Mouse (Mus musculus) midbrain, embryonic 12.5 days (tissue): Measurements from ENCODE around the gene Usp48. TPM values are rescaled to one million over a fixed set of nuclear protein-coding genes. Genes with fewer than 3 reads are reported as not detected.

Source experiments
- ATAC-seq: fragments of 200-750 bp; cut with Nextera tagmentation; 2 replicates; pipeline ENCODE4 v1.8.0; 2017; ENCODE audit warnings: low read depth, moderate TSS enrichment, moderate library complexity; ENCODE audit not compliant: low FRiP score
- H3K27ac ChIP-seq: fragments of 300-500 bp; sonication (generic); replicated peaks from 2 replicates; pipeline ENCODE4 v1.5.1; 2016; ENCODE audit warnings: mild to moderate bottlenecking
- H3K27me3 ChIP-seq: fragments of 300-500 bp; sonication (generic); 2 replicates; pipeline ENCODE4 v1.6.1; 2016; ENCODE audit warnings: mild to moderate bottlenecking
- H3K36me3 ChIP-seq: fragments of 300-500 bp; sonication (generic); 2 replicates; pipeline ENCODE4 v1.6.1; 2016
- H3K4me1 ChIP-seq: fragments of 300-500 bp; sonication (generic); 2 replicates; pipeline ENCODE4 v1.6.1; 2016
- H3K4me2 ChIP-seq: fragments of 300-500 bp; sonication (generic); replicated peaks from 2 replicates; pipeline ENCODE4 v1.6.1; 2016; ENCODE audit warnings: mild to moderate bottlenecking, moderate library complexity
- H3K4me3 ChIP-seq: fragments of 300-500 bp; sonication (generic); 2 replicates; pipeline ENCODE4 v1.5.1; 2016; ENCODE audit warnings: mild to moderate bottlenecking
- H3K9ac ChIP-seq: fragments of 300-500 bp; sonication (generic); replicated peaks from 2 replicates; pipeline ENCODE4 v1.6.1; 2016; ENCODE audit warnings: mild to moderate bottlenecking, moderate library complexity
- H3K9me3 ChIP-seq: fragments of 300-500 bp; sonication (generic); 2 replicates; pipeline ENCODE4 v1.6.1; 2016; ENCODE audit warnings: mild to moderate bottlenecking
- WGBS: fragments of 180-500 bp; shearing (Covaris S2); methylation state at CpG from one replicate; pipeline ENCODE4 v1.1.7; 2016; 5-methylcytosine and 5-hydroxymethylcytosine counted together
- polyA plus RNA-seq: library from polyadenylated mRNA; unstranded; fragments of >200 nt; fragmentation: Nextera tagmentation; extraction: Ambion mirVana; gene quantifications from 2 replicates; pipeline ENCODE4 v1.2.1, GENCODE M21; 2016

Usp48 gene
- polyA plus RNA-seq, 1 experiment from 2014 or later = 87.3 TPM

DNA sequence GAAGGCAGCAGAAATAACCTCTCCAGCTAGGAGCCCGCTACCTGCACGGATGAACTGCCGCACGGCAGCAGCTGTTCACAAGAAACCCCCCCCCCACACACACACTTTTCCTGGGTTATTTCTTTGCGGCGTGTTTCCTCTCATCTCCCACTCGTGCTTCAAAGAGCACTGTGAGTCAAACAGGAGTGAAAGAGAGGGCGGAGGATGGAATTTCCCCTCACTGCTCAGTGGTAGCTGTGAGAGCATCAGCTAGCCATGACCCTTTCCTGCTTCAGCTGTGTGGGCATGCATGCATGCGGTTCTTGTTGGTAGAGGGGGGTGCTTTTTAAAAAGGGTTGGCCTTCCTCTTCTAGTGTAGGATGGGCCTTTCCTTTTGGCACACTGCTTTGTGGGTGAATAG, 54.7 kb downstream of the Usp48 start:
- H3K27ac ChIP-seq = no peak overlapping the region
- WGBS = 90% methylated on average over 9 of the region's 9 CpGs
- no peak overlapping the region for H3K4me2 ChIP-seq
- no peak overlapping the region for H3K4me3 ChIP-seq
- no peak for ATAC-seq
- no peaks in the 10 kb centered on the region for H3K9me3 ChIP-seq
- H3K4me1 ChIP-seq = no peaks in the 10 kb centered on the region
- peaks cover 93% of the 10 kb centered on the region for H3K36me3 ChIP-seq
- H3K9ac ChIP-seq = no peak overlapping the region
- no peaks in the 10 kb centered on the region for H3K27me3 ChIP-seq

DNA sequence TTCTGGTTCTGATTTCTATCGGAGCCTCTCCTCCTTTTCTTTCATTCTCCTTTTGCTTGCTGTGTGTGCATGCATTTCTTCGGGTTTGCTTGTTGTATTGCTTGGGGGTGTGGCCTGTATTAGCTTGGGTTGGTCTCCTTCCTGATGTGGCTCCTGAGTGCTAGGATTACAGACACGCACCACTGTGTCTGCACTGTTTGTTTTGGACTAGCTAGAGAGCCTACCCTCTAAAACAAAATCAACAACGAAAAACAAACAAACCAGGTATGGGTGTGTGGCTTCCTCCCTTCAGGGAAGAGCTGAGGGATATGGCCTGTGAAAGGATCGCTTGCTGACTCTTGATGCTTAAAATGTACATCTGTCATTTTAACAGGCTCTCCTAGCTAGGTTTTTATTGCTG, 57.4 kb downstream of the Usp48 start:
- Histone ChIP-seq H3K9me3 (no peaks in the 10 kb centered on the region), H3K36me3 (peaks cover 97% of the 10 kb centered on the region), H3K27me3 (no peaks in the 10 kb centered on the region), H3K4me1 (no peaks in the 10 kb centered on the region), H3K9ac (no peak overlapping the region), H3K4me2 (no peak overlapping the region), H3K27ac (no peak overlapping the region), H3K4me3 (no peak overlapping the region)
- 82% methylated on average over 5 of the region's 5 CpGs for WGBS
- ATAC-seq = no peak

GRCm38 (mm10) chr4:137652835-137653346, 59.3 kb downstream of the Usp48 start:
- Histone ChIP-seq H3K36me3 (peaks cover 98% of the 10 kb centered on the region), H3K4me1 (no peaks in the 10 kb centered on the region), H3K4me2 (no peak overlapping the region), H3K27ac (no peak overlapping the region), H3K4me3 (no peak overlapping the region), H3K9me3 (no peaks in the 10 kb centered on the region), H3K27me3 (no peaks in the 10 kb centered on the region), H3K9ac (no peak overlapping the region)
- 93% methylated on average over 5 of the region's 5 CpGs for WGBS
- ATAC-seq = no peak

DNA sequence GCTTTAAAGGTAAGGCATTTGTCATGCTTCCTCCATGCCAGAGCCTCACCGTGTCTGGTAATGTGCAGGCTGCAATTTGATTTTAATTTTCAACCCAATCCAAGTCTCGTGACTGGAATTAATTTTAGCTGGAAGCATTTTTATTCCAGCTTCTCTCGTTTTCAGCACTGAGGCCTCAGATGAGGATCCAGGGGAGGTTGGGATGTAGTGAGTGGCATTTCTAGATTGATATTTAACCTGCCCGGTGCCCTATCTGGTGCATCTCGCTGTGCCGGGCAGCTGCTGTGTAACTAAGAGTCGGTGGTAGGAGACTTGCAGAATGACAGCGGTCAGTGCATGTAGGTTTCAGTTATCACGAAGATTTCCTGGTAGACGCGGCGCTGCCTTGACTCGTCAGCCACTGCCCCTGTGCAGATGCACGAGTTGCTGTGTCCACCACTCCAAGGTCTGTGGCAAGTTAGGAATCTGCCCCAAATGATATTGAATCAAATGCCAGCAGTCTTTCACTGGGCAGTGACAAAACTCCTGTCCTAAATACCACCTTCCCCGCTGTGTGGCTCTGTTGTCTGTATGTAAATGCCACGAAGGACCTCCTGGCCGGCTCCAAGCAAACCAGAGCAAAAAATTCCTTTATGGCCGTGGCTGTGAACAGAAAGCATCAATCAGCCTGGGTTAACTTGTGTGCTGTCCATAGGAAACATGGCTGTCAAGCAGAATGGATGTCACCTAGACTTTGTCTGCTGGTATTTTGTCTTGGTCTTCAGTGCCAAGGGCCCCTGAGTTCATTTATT, 61.9 kb downstream of the Usp48 start:
- no peaks in the 10 kb centered on the region for H3K9me3 ChIP-seq
- no peak overlapping the region for H3K4me2 ChIP-seq
- WGBS = 85% methylated on average over 18 of the region's 18 CpGs
- peaks cover 77% of the 10 kb centered on the region for H3K36me3 ChIP-seq
- H3K27me3 ChIP-seq = no peaks in the 10 kb centered on the region
- no peak overlapping the region for H3K4me3 ChIP-seq
- ATAC-seq = no peak
- no peak overlapping the region for H3K27ac ChIP-seq
- no peak overlapping the region for H3K9ac ChIP-seq
- H3K4me1 ChIP-seq = peaks cover 11% of the 10 kb centered on the region

DNA sequence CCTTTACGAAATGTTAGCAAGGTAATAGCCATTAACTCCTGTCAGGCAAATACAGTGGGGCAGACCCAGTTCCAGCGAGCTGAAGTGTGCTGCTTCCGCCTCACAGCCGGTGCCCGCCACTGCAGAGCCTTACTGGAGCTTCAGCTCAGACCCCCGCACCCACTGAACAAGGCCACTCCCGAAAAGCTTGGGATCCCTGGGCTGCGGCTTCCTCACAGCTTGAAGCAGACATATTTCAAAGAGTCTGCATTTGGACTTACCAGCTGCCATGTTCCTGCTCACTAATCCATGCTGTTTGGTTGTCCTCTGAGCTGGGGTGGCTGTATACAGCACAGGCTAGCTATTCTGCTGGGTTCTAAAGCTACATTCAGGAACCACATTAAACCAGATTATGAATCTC, 64.1 kb downstream of the Usp48 start:
- 82% methylated on average over 8 of the region's 8 CpGs for WGBS
- Histone ChIP-seq H3K4me1 (peaks cover 27% of the 10 kb centered on the region), H3K4me3 (no peak overlapping the region), H3K9ac (no peak overlapping the region), H3K9me3 (no peaks in the 10 kb centered on the region), H3K27ac (no peak overlapping the region), H3K36me3 (peaks cover 56% of the 10 kb centered on the region), H3K4me2 (no peak overlapping the region), H3K27me3 (no peaks in the 10 kb centered on the region)
- ATAC-seq = no peak

- Histone ChIP-seq H3K4me1 (peaks cover 32% of the 10 kb centered on the region), H3K9me3 (no peaks in the 10 kb centered on the region), H3K36me3 (peaks cover 39% of the 10 kb centered on the region), H3K27me3 (peaks cover 14% of the 10 kb centered on the region), H3K9ac (no peak overlapping the region), H3K27ac (no peak overlapping the region), H3K4me3 (no peak overlapping the region), H3K4me2 (no peak overlapping the region)
- no peak for ATAC-seq
- WGBS = 56% methylated on average over 4 of the region's 4 CpGs
Observed at GRCm38 (mm10) chr4:137659541-137659940, 66.0 kb downstream of the Usp48 start.

GRCm38 (mm10) chr4:137660364-137661077, 67.0 kb downstream of the Usp48 start:
- H3K4me2 ChIP-seq = no peak overlapping the region
- peak overlapping the region; percentile 61 for H3K27ac ChIP-seq
- peaks cover 24% of the 10 kb centered on the region for H3K27me3 ChIP-seq
- peak overlapping the region; percentile 24; the same call in 1 of the 2 replicates for H3K9ac ChIP-seq
- H3K4me1 ChIP-seq = peaks cover 38% of the 10 kb centered on the region
- no peaks in the 10 kb centered on the region for H3K9me3 ChIP-seq
- peaks cover 29% of the 10 kb centered on the region for H3K36me3 ChIP-seq
- WGBS = 67% methylated on average over 10 of the region's 10 CpGs
- no peak overlapping the region for H3K4me3 ChIP-seq
- no peak for ATAC-seq

- Histone ChIP-seq H3K4me1 (peaks cover 38% of the 10 kb centered on the region), H3K4me2 (no peak overlapping the region), H3K4me3 (no peak overlapping the region), H3K27ac (0 out of 2 replicates have a peak overlapping the region, but pooled peaks have one; percentile 26), H3K9ac (no peak overlapping the region), H3K27me3 (peaks cover 30% of the 10 kb centered on the region), H3K9me3 (no peaks in the 10 kb centered on the region), H3K36me3 (peaks cover 23% of the 10 kb centered on the region)
- WGBS = 51% methylated on average over 2 of the region's 2 CpGs
- ATAC-seq = no peak
Observed at GRCm38 (mm10) chr4:137661078-137661450, 67.5 kb downstream of the Usp48 start.

GRCm38 (mm10) chr4:137661547-137661946, 68.0 kb downstream of the Usp48 start:
- peaks cover 32% of the 10 kb centered on the region for H3K27me3 ChIP-seq
- H3K4me1 ChIP-seq = peaks cover 41% of the 10 kb centered on the region
- H3K4me3 ChIP-seq = no peak overlapping the region
- peak overlapping the region; percentile 35 for H3K27ac ChIP-seq
- no peaks in the 10 kb centered on the region for H3K9me3 ChIP-seq
- no peak overlapping the region for H3K9ac ChIP-seq
- no peak for ATAC-seq
- H3K4me2 ChIP-seq = no peak overlapping the region
- H3K36me3 ChIP-seq = peaks cover 19% of the 10 kb centered on the region
- 47% methylated on average over 5 of the region's 6 CpGs for WGBS

GRCm38 (mm10) chr4:137663491-137663890, 69.9 kb downstream of the Usp48 start:
- Histone ChIP-seq H3K4me2 (no peak overlapping the region), H3K36me3 (no peaks in the 10 kb centered on the region), H3K4me3 (no peak overlapping the region), H3K9ac (no peak overlapping the region), H3K9me3 (no peaks in the 10 kb centered on the region), H3K27ac (no peak overlapping the region), H3K4me1 (peaks cover 52% of the 10 kb centered on the region), H3K27me3 (peaks cover 40% of the 10 kb centered on the region)
- no peak for ATAC-seq
- 95% methylated on average over 4 of the region's 4 CpGs for WGBS

DNA sequence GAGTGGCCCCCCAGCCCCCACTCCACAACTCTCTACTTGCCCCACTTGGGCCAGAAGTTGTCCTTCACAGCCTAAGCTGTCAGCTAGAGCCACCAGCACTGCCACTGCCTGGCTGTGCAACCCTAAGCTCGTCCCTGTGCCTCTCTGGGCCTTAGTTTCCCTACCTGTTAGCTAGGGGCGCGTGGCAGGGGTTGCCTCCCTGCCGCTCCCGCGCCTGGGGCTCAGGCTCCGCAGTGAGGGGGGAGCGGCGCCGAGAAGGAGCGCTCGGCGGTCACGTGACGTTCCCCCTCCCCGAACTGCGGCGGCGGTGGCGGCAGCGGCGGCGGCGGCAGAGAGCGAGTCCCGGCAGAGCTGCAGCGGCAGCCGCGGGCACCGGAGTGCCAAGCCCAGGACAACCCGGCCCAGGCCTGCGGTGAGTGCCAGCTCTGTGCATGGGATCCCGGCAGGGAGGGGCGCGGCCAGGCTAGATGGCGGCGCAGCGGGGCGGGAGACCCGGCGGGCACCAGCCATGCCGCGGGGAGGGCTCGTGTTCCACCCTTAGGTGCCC, 71.0 kb downstream of the Usp48 start, which contains the start of gene Rap1gap:
Rap1gap (plus strand) TSS at position 294 of the 547 bp plus-strand sequence.
- WGBS = 0% methylated on average over 43 of the region's 44 CpGs
- H3K4me3 ChIP-seq = peak within 1 kb of the TSS; percentile 65
- peaks cover 46% of the 10 kb centered on the region for H3K4me1 ChIP-seq
- peak within 1 kb of the TSS; percentile 66 for H3K9ac ChIP-seq
- H3K9me3 ChIP-seq = no peaks in the 10 kb centered on the region
- H3K27ac ChIP-seq = 0 out of 2 replicates have a peak within 1 kb of the TSS, but pooled peaks have one; percentile 0
- H3K27me3 ChIP-seq = peaks cover 40% of the 10 kb centered on the region
- ATAC-seq = 0 out of 2 replicates have a peak, but pooled peaks have one; percentile 27
- H3K36me3 ChIP-seq = no peaks in the 10 kb centered on the region
- peak within 1 kb of the TSS; percentile 98 for H3K4me2 ChIP-seq
